ENCODE assay signal across 14 mouse cellular contexts in the genomic region with DNA sequence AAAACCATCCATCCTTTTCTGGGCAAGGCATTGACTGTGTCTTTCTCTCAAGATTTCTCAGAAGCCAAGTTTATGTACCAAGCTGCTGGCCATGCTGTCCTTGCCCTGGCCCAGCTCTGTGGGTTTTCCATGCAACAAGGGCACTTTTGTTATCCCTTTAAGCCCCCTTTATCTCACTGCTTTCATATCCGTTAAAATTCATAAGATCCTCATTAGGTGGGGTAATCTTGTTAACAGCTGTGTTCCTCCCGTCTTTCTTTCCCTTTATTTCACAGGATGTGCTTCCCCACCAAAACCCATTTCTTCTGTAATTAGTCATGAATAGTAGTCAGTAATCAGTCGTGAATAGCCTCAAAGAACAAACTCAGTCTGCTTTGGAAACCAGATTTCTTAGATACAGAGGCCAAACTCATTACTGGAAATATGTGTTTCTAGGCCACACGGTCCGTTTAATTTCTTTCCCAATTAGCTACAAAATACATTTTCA. TPM values are rescaled to one million over a fixed set of nuclear protein-coding genes. Genes with fewer than 3 reads are reported as not detected.
A peak's percentile ranks its signal among the peaks of the same experiment; 100 is the strongest.
DNase-seq lines count a peak whose midpoint lies in the region; ATAC-seq lines count a peak whose summit lies in the region.
"Had no signal": no experiment of that assay in that cellular context is flagged by ENCODE, and none has a peak within 500 bp of the region (broad histone marks: within the 10 kb centered on the region; RNA-seq: fewer than 3 reads in every experiment).

No protein-coding gene starts in this region.

- H3K4me1 ChIP-seq in neural tube, embryonic 12.5 days = peaks cover 20% of the 10 kb centered on the region
- H3K4me1 ChIP-seq in midbrain, embryonic 12.5 days = peaks cover 12% of the 10 kb centered on the region

- H3K27ac ChIP-seq in neural tube, embryonic 12.5 days = no peak overlapping the region
- H3K27ac ChIP-seq in midbrain, embryonic 12.5 days (replicated peaks) = peak overlapping the region; percentile 30; the same call in 1 of the 2 replicates

- H3K4me2 ChIP-seq in neural tube, embryonic 12.5 days (replicated peaks) = no peak overlapping the region
- no peak overlapping the region for H3K4me2 ChIP-seq in midbrain, embryonic 12.5 days (replicated peaks)
- H3K4me2 ChIP-seq: liver, embryonic 11.5 days had no signal

- H3K9ac ChIP-seq in neural tube, embryonic 12.5 days = no peak overlapping the region
- no peak overlapping the region for H3K9ac ChIP-seq in midbrain, embryonic 12.5 days (replicated peaks)

- no peaks in the 10 kb centered on the region for H3K27me3 ChIP-seq in neural tube, embryonic 12.5 days (replicated peaks)
- H3K27me3 ChIP-seq in midbrain, embryonic 12.5 days = peaks cover 31% of the 10 kb centered on the region

- peak; percentile 68 for ATAC-seq in neural tube, embryonic 12.5 days (ENCODE audit: low FRiP score, low read depth)
- peak; percentile 76 for ATAC-seq in midbrain, embryonic 12.5 days (ENCODE audit: low FRiP score, low read depth)

- no peaks in the 10 kb centered on the region for H3K9me3 ChIP-seq in neural tube, embryonic 12.5 days
- no peaks in the 10 kb centered on the region for H3K9me3 ChIP-seq in midbrain, embryonic 12.5 days

- H3K36me3 ChIP-seq in neural tube, embryonic 12.5 days = no peaks in the 10 kb centered on the region
- H3K36me3 ChIP-seq in midbrain, embryonic 12.5 days = no peaks in the 10 kb centered on the region

- peak; percentile 27 for DNase-seq in embryo, embryonic 10.5 days (ENCODE audit: low spot score)
- no peak for DNase-seq in embryo, embryonic 9.5 days (ENCODE audit: extremely low spot score)
- DNase-seq in neural tube, embryonic 10.5 days (ENCODE audit: extremely low spot score, low spot score) = no peak
- DNase-seq in natural killer cell, adult 2 months (ENCODE audit: low spot score in 2 of 2) = no peak
- no peak for DNase-seq in cerebellum, adult 11 months
- no peak for DNase-seq in spleen, adult 18-20 months
- DNase-seq: adrenal gland, postnatal 10 days; kidney, adult 18-20 months had no signal

- WGBS in neural tube, embryonic 12.5 days = 26% methylated on average over 5 of the region's 5 CpGs
- WGBS in midbrain, embryonic 12.5 days = 28% methylated on average over 5 of the region's 5 CpGs

- H3K4me3 ChIP-seq in neural tube, embryonic 12.5 days = no peak overlapping the region
- H3K4me3 ChIP-seq in midbrain, embryonic 12.5 days = no peak overlapping the region

RNA-seq across cellular contexts. Expression of gene Zp2, which starts 12.5 kb away (rescaled TPM):
- not detected in 2 replicates for polyA plus RNA-seq in neural tube, embryonic 12.5 days (2016; fragmentation: Nextera tagmentation; extraction: Ambion mirVana)
- polyA plus RNA-seq in midbrain, embryonic 12.5 days (2016; fragmentation: Nextera tagmentation; extraction: Ambion mirVana) = not detected in 2 replicates
- polyA plus RNA-seq: gonadal fat pad, adult 2 months; liver, embryonic 11.5 days; lung, embryonic 16.5 days had no signal

RNA-seq across cellular contexts. Expression of gene Anks4b, which starts 16.0 kb away (rescaled TPM):
- 0.06 TPM in 1 of 2 replicates, not detected in the other for polyA plus RNA-seq in neural tube, embryonic 12.5 days (2016; fragmentation: Nextera tagmentation; extraction: Ambion mirVana)
- polyA plus RNA-seq in midbrain, embryonic 12.5 days (2016; fragmentation: Nextera tagmentation; extraction: Ambion mirVana) = not detected in 2 replicates
- polyA plus RNA-seq: heart, postnatal 0 days; lung, embryonic 16.5 days had no signal

RNA-seq across cellular contexts. Expression of gene Crym, which starts 44.3 kb away (rescaled TPM):
- 6.1 and 8.8 TPM in 2 replicates for polyA plus RNA-seq in neural tube, embryonic 12.5 days (2016; fragmentation: Nextera tagmentation; extraction: Ambion mirVana)
- polyA plus RNA-seq in midbrain, embryonic 12.5 days (2016; fragmentation: Nextera tagmentation; extraction: Ambion mirVana) = 33.6 and 37.0 TPM in 2 replicates

RNA-seq across cellular contexts. Expression of gene Abca14, which starts 46.1 kb away (rescaled TPM):
- polyA plus RNA-seq in neural tube, embryonic 12.5 days (2016; fragmentation: Nextera tagmentation; extraction: Ambion mirVana) = not detected in 2 replicates
- polyA plus RNA-seq in midbrain, embryonic 12.5 days (2016; fragmentation: Nextera tagmentation; extraction: Ambion mirVana) = not detected in 2 replicates
- polyA plus RNA-seq: gonadal fat pad, adult 2 months; heart, postnatal 0 days; liver, embryonic 11.5 days; lung, embryonic 16.5 days had no signal

RNA-seq across cellular contexts. Expression of gene Tmem159, which starts 55.5 kb away (rescaled TPM):
- polyA plus RNA-seq in neural tube, embryonic 12.5 days (2016; fragmentation: Nextera tagmentation; extraction: Ambion mirVana) = 19.1 and 20.3 TPM in 2 replicates
- polyA plus RNA-seq in midbrain, embryonic 12.5 days (2016; fragmentation: Nextera tagmentation; extraction: Ambion mirVana) = 19.3 and 25.4 TPM in 2 replicates
